Mouse (Mus musculus) lung, adult 2 months (tissue): Measurements from ENCODE around the gene Jarid2. TPM values are rescaled to one million over a fixed set of nuclear protein-coding genes. Genes with fewer than 3 reads are reported as not detected.
A peak's percentile ranks its signal among the peaks of the same experiment; 100 is the strongest.

Source experiments
- DNase-seq: peaks from one replicate; pipeline ENCODE4 v3.0.0; 2022
- H3K4me1 ChIP-seq: fragments of 200-500 bp; 2 replicates; pipeline ENCODE4 v1.6.1; 2011; ENCODE audit warnings: low read length; ENCODE audit not compliant: control insufficient read depth, insufficient read depth
- H3K4me3 ChIP-seq: fragments of 200-500 bp; replicated peaks from 2 replicates; pipeline ENCODE3; 2011; ENCODE audit warnings: low read depth, mild to moderate bottlenecking, control low read depth, low read length; ENCODE audit errors: extremely low read depth
- CTCF ChIP-seq: fragments of 200-500 bp; IDR thresholded peaks from 2 replicates; pipeline ENCODE4 v1.5.1; 2011; ENCODE audit warnings: mild to moderate bottlenecking, low read length, control low read depth; ENCODE audit not compliant: insufficient read depth
- POLR2A ChIP-seq: fragments of 200-500 bp; IDR thresholded peaks from 2 replicates; pipeline ENCODE4 v1.6.1; 2011; ENCODE audit warnings: low read depth, mild to moderate bottlenecking, control low read depth, low read length, borderline replicate concordance; ENCODE audit errors: extremely low read depth
- WGBS: fragments of 180-500 bp; shearing (Covaris S2); methylation state at CpG from one replicate; pipeline ENCODE4 v1.1.7; 2018; 5-methylcytosine and 5-hydroxymethylcytosine counted together
- polyA plus RNA-seq: library from polyadenylated mRNA; depleted of rRNA; stranded (reverse); fragments of >200 nt; gene quantifications from 2 replicates; pipeline ENCODE4 v1.2.3, GENCODE M21; 2012

The Jarid2 gene
- polyA plus RNA-seq, 1 experiment = 9.6 TPM

GRCm38 (mm10) chr13:44819400-44819799 lies 90.1 kb downstream of the Jarid2 start:
- 3% methylated on average over 4 of the region's 4 CpGs for WGBS
- peaks cover 16% of the 10 kb centered on the region for H3K4me1 ChIP-seq
- no peak overlapping the region for H3K4me3 ChIP-seq
- no peak for DNase-seq
- no peak for TF ChIP-seq CTCF
- no peak for TF ChIP-seq POLR2A

- no peak for DNase-seq
- TF ChIP-seq POLR2A (no peak), CTCF (no peak)
- Histone ChIP-seq H3K4me3 (no peak overlapping the region), H3K4me1 (peaks cover 12% of the 10 kb centered on the region)
These were observed 93.3 kb downstream of the Jarid2 start for GRCm38 (mm10) chr13:44822578-44822977.

- no peaks in the 10 kb centered on the region; the same call in 1 of the 2 replicates for H3K4me1 ChIP-seq
- no peak for TF ChIP-seq CTCF
- TF ChIP-seq POLR2A = no peak
- H3K4me3 ChIP-seq = no peak overlapping the region
- WGBS = 78% methylated on average over 5 of the region's 5 CpGs
- DNase-seq = no peak
These were observed 99.6 kb downstream of the Jarid2 start for GRCm38 (mm10) chr13:44828903-44829302.

- H3K4me1 ChIP-seq = no peaks in the 10 kb centered on the region
- WGBS = 81% methylated on average over 2 of the region's 2 CpGs
- no peak for TF ChIP-seq POLR2A
- no peak for TF ChIP-seq CTCF
- no peak for DNase-seq
- H3K4me3 ChIP-seq = no peak overlapping the region
These were observed 102.8 kb downstream of the Jarid2 start for GRCm38 (mm10) chr13:44832104-44832503.

- Histone ChIP-seq H3K4me3 (no peak overlapping the region), H3K4me1 (no peaks in the 10 kb centered on the region)
- TF ChIP-seq CTCF (no peak), POLR2A (no peak)
- no peak for DNase-seq
- WGBS = 87% methylated on average over 4 of the region's 4 CpGs
These were observed 103.6 kb downstream of the Jarid2 start for GRCm38 (mm10) chr13:44832866-44833265.

GRCm38 (mm10) chr13:44833353-44833752 lies 104.1 kb downstream of the Jarid2 start:
- DNase-seq = peak; percentile 20
- H3K4me1 ChIP-seq = no peaks in the 10 kb centered on the region
- 49% methylated on average over 3 of the region's 3 CpGs for WGBS
- TF ChIP-seq POLR2A = no peak
- 0 out of 2 replicates have a peak, but pooled peaks have one; percentile 3 for TF ChIP-seq CTCF
- H3K4me3 ChIP-seq = no peak overlapping the region

GRCm38 (mm10) chr13:44837445-44837844 lies 108.2 kb downstream of the Jarid2 start:
- Histone ChIP-seq H3K4me1 (peaks cover 3% of the 10 kb centered on the region; the same call in 1 of the 2 replicates), H3K4me3 (no peak overlapping the region)
- DNase-seq = no peak
- TF ChIP-seq CTCF (no peak), POLR2A (no peak)
- WGBS = 86% methylated on average over 6 of the region's 6 CpGs

GRCm38 (mm10) chr13:44839866-44840835 lies 110.9 kb downstream of the Jarid2 start:
- TF ChIP-seq CTCF (no peak), POLR2A (no peak)
- 9% methylated on average over 20 of the region's 20 CpGs for WGBS
- peak overlapping the region; percentile 7 for H3K4me3 ChIP-seq
- peak; percentile 75 for DNase-seq
- peaks cover 3% of the 10 kb centered on the region; the same call in 1 of the 2 replicates for H3K4me1 ChIP-seq

GRCm38 (mm10) chr13:44851426-44851825 lies 122.2 kb downstream of the Jarid2 start:
- DNase-seq = no peak
- Histone ChIP-seq H3K4me3 (no peak overlapping the region), H3K4me1 (no peaks in the 10 kb centered on the region)
- TF ChIP-seq CTCF (no peak), POLR2A (no peak)
- WGBS = 96% methylated on average over 2 of the region's 2 CpGs

GRCm38 (mm10) chr13:44852024-44852423 lies 122.8 kb downstream of the Jarid2 start:
- Histone ChIP-seq H3K4me3 (no peak overlapping the region), H3K4me1 (no peaks in the 10 kb centered on the region)
- WGBS = 65% methylated on average over 3 of the region's 3 CpGs
- DNase-seq = no peak
- TF ChIP-seq CTCF (no peak), POLR2A (no peak)
